Mouse (Mus musculus) ES-CJ7 (cell line): ENCODE measurements around the gene Carns1.

Experiments
- DNase-seq: peaks from one replicate; pipeline ENCODE4 v3.0.0; 2011; ENCODE audit warnings: low read depth, low spot score

Carns1 gene

GRCm38 (mm10) chr19:4202149-4202548 lies 26.9 kb upstream of the Carns1 start:
- DNase-seq, result no peak

DNA sequence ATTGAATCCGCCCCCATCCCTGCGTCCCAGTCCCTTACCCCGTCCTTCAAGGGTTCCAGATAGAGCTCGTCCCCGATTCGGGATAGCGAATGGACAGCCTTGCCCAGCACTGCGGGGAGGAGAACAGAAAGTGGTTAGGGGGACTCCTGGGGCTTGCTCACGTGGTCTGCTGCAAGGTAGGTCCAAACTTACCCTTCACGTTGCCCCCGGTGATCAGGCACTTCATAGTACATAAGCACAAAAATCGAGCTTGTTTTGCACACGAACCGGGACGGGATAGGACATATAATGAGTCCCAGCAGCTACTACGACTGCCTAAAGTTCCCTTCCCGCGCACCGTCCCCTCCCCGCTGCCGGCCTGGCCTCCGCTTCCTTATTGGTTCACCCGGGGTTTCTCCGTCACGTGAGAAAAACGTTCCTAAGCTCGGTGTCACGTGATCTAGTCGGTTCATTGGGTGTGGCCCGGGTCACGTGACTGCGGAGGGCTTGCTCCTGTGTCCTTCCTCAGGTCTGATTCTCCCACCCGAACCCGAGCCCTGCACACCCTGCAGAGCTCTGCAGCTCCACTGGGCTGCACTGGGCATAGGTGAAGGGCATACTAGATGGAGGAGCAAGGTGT lies 26.1 kb upstream of the Carns1 start, which contains the start of gene Rad9a:
Gene Rad9a, minus strand, starts transcription at position 372 of the 619 bp plus-strand sequence.
- peak; percentile 99 for DNase-seq

DNA sequence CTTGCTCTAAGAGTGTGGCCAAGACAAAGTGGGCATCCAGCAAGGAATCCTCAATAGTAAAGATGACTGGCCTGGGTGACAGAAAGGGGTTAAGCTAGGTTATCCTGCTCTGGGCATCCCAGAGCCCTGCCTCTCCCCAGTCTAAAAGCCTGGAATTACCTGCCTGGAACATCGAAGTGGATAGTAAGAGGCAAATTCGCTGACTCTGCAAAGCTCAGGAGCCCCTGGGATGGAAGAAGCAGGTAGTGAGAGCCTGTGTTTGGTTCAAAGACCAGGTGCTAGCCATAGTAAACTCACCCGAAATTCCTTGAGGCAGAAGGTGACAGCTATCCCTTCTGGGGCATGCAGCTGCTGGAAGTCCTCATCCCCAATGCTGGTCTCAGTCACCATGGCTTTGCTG lies 21.9 kb upstream of the Carns1 start:
- DNase-seq, result no peak

- no peak for DNase-seq
These were observed 21.3 kb upstream of the Carns1 start for GRCm38 (mm10) chr19:4196548-4196947.

DNA sequence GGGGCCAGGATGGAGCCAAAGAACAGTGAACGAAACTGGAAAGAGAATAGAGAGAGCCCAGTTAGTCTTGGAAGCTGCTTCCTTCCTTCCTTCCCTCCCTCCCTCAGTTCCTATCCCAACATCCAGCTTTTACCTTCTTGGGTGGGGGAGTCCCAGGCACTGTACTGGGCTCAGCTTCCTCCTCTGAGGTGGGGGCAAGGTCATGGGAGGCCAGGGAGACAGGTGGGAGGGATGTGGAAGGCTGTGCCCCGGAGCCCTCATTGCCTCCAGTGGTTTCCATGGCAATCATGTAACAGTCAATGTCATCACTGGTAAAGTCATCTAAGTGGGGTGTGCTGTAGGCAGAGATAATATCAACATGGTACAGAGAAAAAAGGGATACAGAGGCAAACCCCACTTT lies 20.8 kb upstream of the Carns1 start:
- no peak for DNase-seq

GRCm38 (mm10) chr19:4194776-4195650 lies 19.7 kb upstream of the Carns1 start:
- DNase-seq, result no peak

DNA sequence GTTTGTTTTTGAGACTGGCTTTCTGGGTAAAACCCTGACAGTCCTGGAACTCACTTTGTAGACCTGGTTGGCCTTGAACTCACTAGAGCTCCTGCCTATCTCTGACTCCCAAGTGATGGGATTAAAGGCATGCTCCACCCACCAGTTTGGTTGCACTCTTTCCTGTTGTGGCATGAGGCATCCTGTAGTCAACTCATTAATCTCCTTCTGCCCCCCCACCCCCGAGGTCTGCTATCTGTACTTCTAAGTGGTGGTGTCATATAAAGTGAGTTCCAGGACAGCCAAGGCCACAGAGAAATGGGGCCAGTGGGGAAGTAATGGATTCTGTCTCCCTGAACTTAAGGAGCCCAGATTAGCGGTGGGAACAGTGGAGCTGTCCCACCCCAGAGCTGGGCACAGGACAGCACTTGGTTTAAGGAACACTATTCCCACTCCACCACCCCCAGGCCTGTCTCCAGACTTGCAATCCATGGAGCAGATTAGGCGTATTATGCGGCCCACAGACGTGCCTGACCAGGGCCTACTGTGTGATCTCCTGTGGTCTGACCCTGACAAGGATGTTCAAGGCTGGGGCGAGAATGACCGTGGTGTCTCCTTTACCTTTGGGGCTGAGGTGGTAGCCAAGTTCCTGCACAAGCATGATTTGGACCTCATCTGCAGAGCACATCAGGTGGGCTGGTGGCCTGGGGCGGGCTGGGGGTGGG lies 18.9 kb upstream of the Carns1 start:
- DNase-seq, result no peak

GRCm38 (mm10) chr19:4193129-4193528 lies 17.9 kb upstream of the Carns1 start:
- DNase-seq, result no peak

DNA sequence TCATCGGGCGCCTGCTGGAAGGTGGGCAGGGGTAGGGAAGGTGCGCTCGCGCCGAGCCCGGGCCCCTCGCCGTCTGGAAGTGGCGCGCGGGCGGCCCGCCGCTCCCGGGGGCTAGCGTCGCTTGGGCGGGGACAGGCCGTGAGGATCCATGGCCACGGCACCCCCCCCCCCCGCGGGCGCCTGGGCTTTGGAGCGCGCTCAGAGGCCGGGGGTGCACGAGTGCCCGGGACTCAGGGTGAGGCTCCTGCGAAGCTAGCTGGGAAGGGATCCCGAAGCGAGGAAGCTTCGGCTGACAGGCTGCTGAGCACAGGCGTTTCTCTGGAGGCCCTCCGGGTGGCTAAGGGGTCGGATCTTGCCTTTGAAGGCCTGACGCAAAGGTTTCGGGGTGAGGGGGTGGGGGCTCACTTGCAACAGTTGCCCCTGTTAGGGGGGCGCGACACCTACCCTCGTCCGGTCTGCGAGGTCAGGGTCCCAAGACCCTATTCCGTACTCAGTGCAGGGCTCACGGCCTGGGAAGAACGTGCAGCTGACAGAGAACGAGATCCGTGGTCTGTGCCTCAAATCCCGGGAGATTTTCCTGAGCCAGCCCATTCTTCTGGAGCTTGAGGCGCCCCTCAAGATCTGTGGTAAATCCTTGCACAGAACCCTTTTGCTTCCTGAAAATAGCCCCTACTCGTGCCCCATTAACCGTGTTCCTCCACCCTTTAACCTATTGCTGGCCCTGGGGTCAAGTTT lies 17.1 kb upstream of the Carns1 start:
- no peak for DNase-seq

- DNase-seq, result peak; percentile 91
These were observed 16.4 kb upstream of the Carns1 start, which contains the start of gene Ppp1ca for GRCm38 (mm10) chr19:4191528-4192250. Ppp1ca (plus strand) TSS chr19:4192065.

- DNase-seq, result no peak
These were observed 15.6 kb upstream of the Carns1 start, which contains the start of gene Tbc1d10c for GRCm38 (mm10) chr19:4190831-4191334. Tbc1d10c (minus strand) TSS chr19:4191284.

DNA sequence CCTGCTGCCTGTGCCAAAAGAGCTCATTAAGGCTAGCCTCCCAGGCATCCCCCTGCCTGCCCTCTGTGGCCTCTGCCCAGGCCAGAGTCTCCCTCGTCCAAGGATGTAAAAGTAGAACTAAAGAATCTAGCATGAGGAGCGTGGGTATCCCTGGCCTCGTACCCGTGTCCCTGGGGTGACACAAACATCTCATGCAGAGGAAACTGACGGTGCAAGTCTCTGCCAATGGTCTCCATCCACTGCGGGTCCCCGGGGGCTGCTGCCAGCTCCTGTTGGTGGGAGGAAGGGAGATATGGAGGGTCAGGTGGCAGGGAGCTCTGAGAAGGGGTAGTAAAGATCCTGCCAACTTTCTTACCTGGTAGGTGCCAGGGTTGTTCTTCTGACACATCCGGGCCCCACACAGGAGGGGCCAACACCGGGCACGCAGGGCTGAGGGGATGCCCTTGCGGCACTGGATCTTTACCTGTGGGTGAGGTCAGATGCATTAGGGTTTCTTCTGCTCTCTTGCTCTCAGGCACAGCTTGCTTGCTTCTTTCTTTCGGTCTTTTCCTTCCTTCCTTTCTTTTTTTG lies 13.9 kb upstream of the Carns1 start:
- DNase-seq, result no peak

DNA sequence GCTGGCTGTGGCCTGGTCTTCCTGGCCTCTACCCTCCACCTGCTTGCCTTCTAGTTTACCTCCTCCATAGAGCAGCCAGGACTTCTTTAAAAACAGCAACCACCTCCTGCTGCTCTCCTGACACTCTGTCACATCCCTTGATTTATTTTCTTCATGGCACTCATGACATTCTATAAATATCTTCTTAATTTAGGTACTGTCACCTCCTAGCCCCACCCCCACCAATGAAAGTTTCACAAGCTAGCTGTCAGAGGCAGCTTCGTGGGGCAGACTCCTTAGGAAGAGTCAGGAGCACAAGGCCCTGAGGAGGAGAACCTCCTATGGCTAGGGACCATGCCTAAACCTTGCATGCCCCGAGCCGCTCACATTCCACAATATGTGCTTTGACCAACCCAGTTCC lies 12.0 kb upstream of the Carns1 start:
- no peak for DNase-seq

- DNase-seq, result peak; percentile 67
These were observed 10.0 kb upstream of the Carns1 start for GRCm38 (mm10) chr19:4184976-4185975.

GRCm38 (mm10) chr19:4183689-4184088 lies 8.4 kb upstream of the Carns1 start:
- DNase-seq, result no peak

- peak; percentile 51 for DNase-seq
These were observed 6.6 kb upstream of the Carns1 start for GRCm38 (mm10) chr19:4181892-4182291.

- no peak for DNase-seq
These were observed 5.1 kb upstream of the Carns1 start for GRCm38 (mm10) chr19:4180411-4180810.

GRCm38 (mm10) chr19:4172925-4173324 lies 2.4 kb downstream of the Carns1 start:
- no peak for DNase-seq
